Mouse (Mus musculus): ENCODE measurements around the gene Adamts15.

Adamts15 gene

DNA sequence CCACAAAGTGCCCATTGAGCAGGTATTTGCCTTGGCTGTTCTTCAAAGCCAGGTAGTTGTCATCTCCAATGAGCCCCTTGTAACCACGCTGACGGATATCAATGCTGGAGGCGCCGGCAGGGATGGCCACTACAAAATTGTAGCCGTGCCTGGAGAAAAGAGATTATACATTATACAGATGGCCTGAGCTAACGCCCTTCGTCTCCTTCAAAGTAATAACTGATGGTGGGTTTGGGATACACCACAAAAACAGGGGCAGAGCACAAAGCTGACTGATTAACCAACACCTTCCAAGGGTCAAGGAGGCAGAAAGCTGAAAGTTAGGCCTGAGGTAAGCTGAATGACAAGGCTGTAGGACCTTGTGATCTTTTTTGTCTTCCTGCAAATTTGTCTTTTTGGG, 19.6 kb downstream of the Adamts15 start:
- in situ Hi-C loops (cut with MboI; ENCODE audit: low pct_unique_long_range_greater_than_20kb in 1 of 2, low sequenced_read_pairs in 2 of 2, unreplicated experiment in 1 of 2), result no loop called here

DNA sequence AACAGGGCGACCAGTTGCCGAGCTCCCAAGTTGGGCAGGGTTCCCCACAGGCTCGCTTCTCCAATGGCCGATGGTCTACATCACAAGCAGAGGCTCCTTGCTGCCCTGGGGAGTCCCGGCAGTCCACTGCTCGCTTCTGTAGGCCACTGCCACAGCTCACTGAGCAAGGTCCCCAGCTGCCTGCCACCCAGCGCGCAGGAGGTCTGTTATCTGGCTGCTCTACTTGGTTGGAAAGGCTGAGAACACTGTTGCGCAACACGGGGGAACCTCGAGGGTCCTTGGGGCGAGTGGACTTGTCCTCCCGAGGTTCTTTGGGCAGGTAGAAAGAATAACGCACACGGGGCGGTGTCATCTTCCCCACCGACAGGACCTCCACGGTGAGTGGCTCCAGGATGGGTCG, 20.1 kb downstream of the Adamts15 start:
- in situ Hi-C loops (cut with MboI; ENCODE audit: low pct_unique_long_range_greater_than_20kb in 1 of 2, low sequenced_read_pairs in 2 of 2, unreplicated experiment in 1 of 2), result no loop called here

DNA sequence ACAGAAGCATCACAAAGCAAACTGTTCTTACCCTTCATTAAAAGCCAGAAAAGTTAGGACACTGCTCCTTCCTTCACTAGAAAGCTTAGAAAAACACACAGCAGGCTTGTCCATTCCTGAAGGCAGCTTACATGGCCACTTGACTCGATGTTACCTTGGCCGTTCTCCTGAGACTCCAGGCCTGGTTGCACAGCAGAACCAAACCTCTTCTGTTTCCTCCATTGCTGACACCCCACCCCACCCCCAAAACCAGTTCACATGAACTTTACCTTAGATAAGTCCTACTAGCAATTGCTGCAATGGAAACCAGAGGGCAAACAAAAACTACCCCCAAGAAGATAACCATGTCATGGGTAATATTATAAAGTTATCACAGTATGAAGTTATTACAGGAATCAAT, 25.1 kb downstream of the Adamts15 start:
- in situ Hi-C loops (cut with MboI; ENCODE audit: low pct_unique_long_range_greater_than_20kb in 1 of 2, low sequenced_read_pairs in 2 of 2, unreplicated experiment in 1 of 2), result no loop called here

DNA sequence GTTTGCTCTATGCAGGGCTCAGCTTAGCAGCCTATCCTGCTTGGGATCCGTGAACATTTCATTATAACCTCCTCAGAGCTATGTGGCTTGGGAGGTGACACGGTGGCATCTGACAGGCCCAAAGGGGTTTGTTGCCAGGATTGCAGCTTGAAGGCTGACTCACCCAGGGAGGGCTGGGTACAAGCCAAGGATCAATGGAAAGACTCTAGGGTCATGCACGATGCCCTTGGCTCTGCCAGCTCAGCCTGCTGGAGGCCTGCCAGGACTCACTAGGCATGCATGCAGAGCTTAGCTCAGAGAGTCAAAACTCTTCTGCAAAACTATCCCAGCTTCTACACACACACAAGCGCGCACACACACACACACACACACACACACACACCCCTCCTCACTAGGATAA, 25.5 kb downstream of the Adamts15 start:
- in situ Hi-C loops (cut with MboI; ENCODE audit: low pct_unique_long_range_greater_than_20kb in 1 of 2, low sequenced_read_pairs in 2 of 2, unreplicated experiment in 1 of 2), result no loop called here

DNA sequence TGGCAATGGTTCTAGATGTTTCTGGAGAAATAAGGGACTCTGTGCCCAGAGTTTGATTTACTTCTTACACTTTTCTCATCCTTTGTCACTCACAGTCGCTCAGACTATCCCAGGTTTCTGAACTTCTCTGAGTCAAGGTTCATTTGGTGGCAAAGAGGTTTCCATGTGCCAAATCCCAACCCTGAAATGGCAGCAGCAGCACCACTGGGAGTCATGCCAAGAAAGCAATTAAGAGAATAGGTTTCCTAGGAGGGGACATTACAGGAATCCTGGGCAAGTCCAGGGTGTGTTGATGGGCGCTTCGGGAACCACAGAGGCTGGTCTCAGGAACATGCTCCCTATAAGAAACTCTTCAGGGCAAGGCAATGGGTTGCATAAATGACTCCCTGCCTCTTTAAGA, 26.6 kb downstream of the Adamts15 start:
- in situ Hi-C loops (cut with MboI; ENCODE audit: low pct_unique_long_range_greater_than_20kb in 1 of 2, low sequenced_read_pairs in 2 of 2, unreplicated experiment in 1 of 2), result no loop called here

DNA sequence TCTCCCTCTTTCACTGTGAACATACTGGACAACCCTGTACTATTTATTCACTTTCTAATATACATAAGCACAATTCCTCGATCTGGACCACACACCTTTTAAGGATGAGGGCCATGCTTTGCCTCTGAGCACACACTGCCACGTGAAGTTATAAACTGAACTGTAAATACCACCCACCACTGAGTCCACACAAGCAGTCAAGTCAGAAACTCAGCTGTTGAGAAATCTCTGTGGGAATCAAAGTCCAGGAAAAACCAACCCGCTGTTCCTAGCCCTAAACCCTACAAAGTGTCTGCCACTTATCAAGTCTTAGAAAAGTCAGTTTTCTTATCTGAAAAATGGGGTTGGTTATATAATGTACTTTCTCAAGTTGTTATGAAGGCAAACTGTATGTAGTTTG, 36.0 kb downstream of the Adamts15 start:
- in situ Hi-C loops (cut with MboI; ENCODE audit: low pct_unique_long_range_greater_than_20kb in 1 of 2, low sequenced_read_pairs in 2 of 2, unreplicated experiment in 1 of 2), result no loop called here

DNA sequence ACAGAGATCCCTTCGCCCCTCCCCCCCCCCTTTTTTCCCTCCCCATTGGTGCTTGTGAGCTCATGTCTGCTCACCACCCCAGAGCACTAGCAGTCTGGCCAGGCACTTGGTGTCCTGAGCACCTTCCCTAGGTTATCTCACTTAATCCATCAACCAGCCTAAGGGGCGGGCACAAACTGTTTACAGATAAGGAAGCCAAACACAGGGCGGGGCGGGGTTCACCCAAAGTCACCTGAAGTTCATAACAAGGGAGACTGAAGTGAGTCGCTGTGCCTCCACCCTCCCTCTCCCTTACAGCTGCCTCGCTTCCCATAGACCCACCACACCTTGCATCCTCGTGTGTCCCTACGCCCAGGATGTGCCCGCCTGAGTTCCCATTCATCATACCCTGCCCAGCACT, 41.7 kb downstream of the Adamts15 start:
- in situ Hi-C loops (cut with MboI; ENCODE audit: low pct_unique_long_range_greater_than_20kb in 1 of 2, low sequenced_read_pairs in 2 of 2, unreplicated experiment in 1 of 2), result no loop called here

DNA sequence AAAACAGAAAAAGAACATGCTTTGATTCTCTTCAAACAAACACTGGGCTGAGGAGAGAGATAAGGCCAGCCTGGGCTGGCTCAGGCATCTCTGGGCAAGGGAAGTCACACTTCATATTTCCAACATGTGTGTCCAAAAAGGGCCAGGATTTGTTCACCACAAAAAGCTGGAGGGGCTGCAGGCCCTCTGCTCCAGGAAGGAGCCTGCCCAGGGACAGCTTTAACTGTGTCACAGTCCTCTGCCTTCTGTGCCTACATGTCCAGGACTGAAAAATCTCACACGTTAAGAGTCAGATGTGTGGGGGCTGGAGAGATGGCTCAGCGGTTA, 42.3 kb downstream of the Adamts15 start:
- in situ Hi-C loops (cut with MboI; ENCODE audit: low pct_unique_long_range_greater_than_20kb in 1 of 2, low sequenced_read_pairs in 2 of 2, unreplicated experiment in 1 of 2), result no loop called here

DNA sequence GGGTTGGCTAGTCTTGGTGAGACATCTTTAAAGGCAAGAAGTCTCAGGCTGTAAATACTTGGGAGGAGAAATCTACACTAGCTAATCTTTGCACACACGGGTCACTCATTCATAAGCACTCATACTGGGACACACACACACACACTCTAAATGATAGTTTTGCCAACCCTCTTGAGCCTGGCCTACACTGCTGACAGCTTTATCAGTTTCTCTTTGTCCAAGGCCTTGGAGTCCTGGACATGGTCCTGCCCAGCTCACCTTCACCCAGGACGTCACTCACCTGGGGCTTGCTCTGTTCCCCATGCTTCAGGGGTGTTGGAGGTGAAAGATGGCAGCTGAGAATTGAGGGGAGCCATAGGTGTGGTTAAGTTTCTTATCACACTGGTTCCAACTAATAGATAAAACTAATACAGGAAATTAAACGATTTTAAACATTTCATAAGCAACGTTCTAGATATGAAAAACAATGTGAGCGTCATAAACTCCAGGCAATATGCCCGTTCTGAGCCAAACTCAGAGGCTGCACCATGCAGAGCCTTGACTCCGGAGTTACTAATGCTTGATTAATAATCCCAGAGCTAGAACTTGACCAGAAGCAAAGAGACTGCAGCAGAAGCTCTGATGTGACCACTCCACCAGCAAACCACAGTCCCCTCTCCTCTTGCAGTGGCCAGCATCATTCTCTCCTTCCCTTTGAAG, 42.9 kb downstream of the Adamts15 start:
- in situ Hi-C loops (cut with MboI; ENCODE audit: low pct_unique_long_range_greater_than_20kb in 1 of 2, low sequenced_read_pairs in 2 of 2, unreplicated experiment in 1 of 2), result no loop called here

DNA sequence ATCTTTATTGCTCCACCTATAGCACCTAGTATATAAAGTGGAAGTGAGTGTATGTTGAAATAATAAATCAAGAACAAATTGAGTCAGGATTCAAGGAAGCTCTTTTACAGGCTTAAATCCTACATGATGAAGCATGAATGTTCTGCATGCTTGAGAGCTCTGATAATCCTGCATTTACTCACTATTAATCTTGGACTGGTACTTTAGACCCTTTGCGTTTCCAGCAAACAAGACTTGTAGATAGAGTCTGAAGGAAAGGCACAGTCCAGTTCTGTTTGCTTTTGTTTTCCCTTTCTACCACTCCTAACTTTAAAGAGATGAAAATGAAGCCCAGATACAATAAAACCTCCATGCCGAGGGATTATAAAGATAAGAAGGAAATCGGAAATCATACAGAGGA, 45.7 kb downstream of the Adamts15 start:
- in situ Hi-C loops (cut with MboI; ENCODE audit: low pct_unique_long_range_greater_than_20kb in 1 of 2, low sequenced_read_pairs in 2 of 2, unreplicated experiment in 1 of 2), result no loop called here

DNA sequence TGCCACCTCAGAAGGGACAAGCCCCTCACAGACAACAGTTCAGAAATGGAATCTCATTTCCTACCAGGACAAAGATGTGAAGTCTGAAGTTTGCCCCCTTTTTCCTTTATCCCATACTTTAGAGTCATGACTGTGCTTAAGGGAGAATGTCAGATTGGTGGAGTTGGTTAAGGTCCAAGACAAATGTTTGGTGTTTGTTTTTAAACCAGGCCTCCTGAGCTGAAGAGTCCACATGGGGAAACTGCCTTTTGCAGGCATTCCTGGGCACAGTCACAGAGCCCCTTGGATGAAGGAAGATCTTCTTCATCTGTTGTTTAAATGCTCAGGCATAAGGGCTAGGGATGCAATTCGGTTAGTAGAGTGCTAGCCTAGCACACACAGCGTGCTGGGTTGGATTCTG, 66.4 kb downstream of the Adamts15 start:
- in situ Hi-C loops (cut with MboI; ENCODE audit: low pct_unique_long_range_greater_than_20kb in 1 of 2, low sequenced_read_pairs in 2 of 2, unreplicated experiment in 1 of 2), result no loop called here

DNA sequence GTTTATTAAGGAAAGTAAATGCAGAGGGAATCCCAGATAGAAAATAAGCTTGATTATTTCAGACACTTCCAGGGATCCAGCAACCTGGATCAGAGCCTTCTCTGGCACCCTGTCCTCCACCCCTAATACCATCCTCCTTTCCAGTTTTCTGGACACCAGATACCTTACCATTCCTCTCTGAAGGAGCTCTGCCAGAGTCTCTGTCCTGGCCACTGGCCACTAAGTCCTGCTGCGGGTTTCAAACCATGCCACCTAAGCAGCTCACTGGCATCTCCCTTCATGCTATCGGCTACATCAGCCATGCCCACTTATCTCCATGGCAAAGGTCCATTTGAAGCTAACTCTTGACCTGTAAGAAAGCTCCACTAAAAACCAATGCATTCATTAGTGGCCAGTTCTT, 70.4 kb downstream of the Adamts15 start:
- in situ Hi-C loops (cut with MboI; ENCODE audit: low pct_unique_long_range_greater_than_20kb in 1 of 2, low sequenced_read_pairs in 2 of 2, unreplicated experiment in 1 of 2), result no loop called here

DNA sequence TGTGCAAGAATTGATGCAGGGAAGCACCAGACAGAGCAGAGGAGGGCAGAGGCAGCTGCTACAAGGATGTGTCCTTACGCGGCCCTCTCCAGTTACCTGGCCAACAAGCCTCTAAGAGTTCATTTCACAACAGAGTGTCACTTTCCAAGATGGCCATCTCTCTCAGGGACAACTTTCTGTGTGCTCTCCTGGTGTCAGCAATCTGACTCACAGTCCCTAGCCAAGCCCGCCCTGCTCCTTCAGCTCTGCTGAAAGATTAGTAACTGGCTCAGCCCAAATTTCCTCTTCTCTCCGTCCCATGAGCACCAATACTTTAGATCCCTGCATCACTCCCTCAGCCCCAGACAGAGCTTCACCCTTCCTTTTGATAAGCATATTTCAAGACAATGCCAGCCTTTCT, 72.3 kb downstream of the Adamts15 start:
- in situ Hi-C loops (cut with MboI; ENCODE audit: low pct_unique_long_range_greater_than_20kb in 1 of 2, low sequenced_read_pairs in 2 of 2, unreplicated experiment in 1 of 2), result no loop called here

DNA sequence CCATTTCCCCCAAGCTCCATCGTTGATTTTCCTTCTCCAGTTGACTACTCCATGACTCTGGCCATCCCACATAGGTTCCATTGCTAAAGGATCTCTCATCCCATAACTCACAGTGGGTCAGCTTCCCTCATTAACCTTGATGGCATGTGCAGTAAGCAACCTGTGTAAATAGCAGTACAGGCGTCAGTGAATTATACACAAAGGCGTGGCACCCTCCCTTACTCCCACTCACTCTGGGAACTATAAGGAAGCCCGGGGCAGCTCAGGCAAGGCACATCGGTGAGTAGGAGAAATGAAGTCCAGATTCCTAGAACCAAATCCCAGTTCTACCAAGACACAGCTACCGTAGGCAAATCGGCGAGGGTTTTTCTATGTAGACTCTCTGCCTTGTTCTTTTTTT, 72.8 kb downstream of the Adamts15 start:
- in situ Hi-C loops (cut with MboI; ENCODE audit: low pct_unique_long_range_greater_than_20kb in 1 of 2, low sequenced_read_pairs in 2 of 2, unreplicated experiment in 1 of 2), result no loop called here

Data from mouse embryonic stem cell (cell line).